Mouse (Mus musculus) MEL-GATA-1-ER (cell line): Measurements from ENCODE around the gene Cnbp.

Source experiments
- DNase-seq: peaks from one replicate; pipeline ENCODE4 v3.0.0-alpha.2; 2012; ENCODE audit warnings: low read depth; ENCODE audit errors: extremely low read depth

Gene Cnbp

GRCm38 (mm10) chr6:87850900-87851614 is at the start of gene Cnbp:
Gene Cnbp, minus strand, starts transcription at chr6:87851106.
- peak; percentile 83 for DNase-seq

GRCm38 (mm10) chr6:87898028-87898427 is 47.1 kb upstream of the Cnbp start:
- DNase-seq: no peak

GRCm38 (mm10) chr6:87893931-87894330 is 43.0 kb upstream of the Cnbp start:
- DNase-seq: no peak

- peak; percentile 93 for DNase-seq
Observed at GRCm38 (mm10) chr6:87887594-87888233, 36.8 kb upstream of the Cnbp start, which contains the start of gene Copg1. Gene Copg1, plus strand, starts transcription at chr6:87887814.

- DNase-seq: no peak
Observed at GRCm38 (mm10) chr6:87886721-87887120, 35.8 kb upstream of the Cnbp start.

GRCm38 (mm10) chr6:87882816-87883215 is 31.9 kb upstream of the Cnbp start:
- DNase-seq: no peak

- DNase-seq: no peak
Observed at GRCm38 (mm10) chr6:87882221-87882620, 31.3 kb upstream of the Cnbp start.

- DNase-seq: no peak
Observed at GRCm38 (mm10) chr6:87879628-87880027, 28.7 kb upstream of the Cnbp start.

- no peak for DNase-seq
Observed at GRCm38 (mm10) chr6:87879010-87879409, 28.1 kb upstream of the Cnbp start.

- no peak for DNase-seq
Observed at GRCm38 (mm10) chr6:87876068-87876643, 25.2 kb upstream of the Cnbp start.

- DNase-seq: no peak
Observed at GRCm38 (mm10) chr6:87875562-87875961, 24.7 kb upstream of the Cnbp start.

- DNase-seq: no peak
Observed at GRCm38 (mm10) chr6:87875083-87875482, 24.2 kb upstream of the Cnbp start.

- DNase-seq: no peak
Observed at GRCm38 (mm10) chr6:87873963-87874362, 23.1 kb upstream of the Cnbp start.

GRCm38 (mm10) chr6:87873104-87873503 is 22.2 kb upstream of the Cnbp start:
- no peak for DNase-seq

- no peak for DNase-seq
Observed at GRCm38 (mm10) chr6:87871240-87871639, 20.3 kb upstream of the Cnbp start.

- no peak for DNase-seq
Observed at GRCm38 (mm10) chr6:87870440-87870839, 19.5 kb upstream of the Cnbp start.

- no peak for DNase-seq
Observed at GRCm38 (mm10) chr6:87868871-87869506, 18.1 kb upstream of the Cnbp start.

GRCm38 (mm10) chr6:87867256-87867655 is 16.4 kb upstream of the Cnbp start:
- peak; percentile 59 for DNase-seq

- DNase-seq: no peak
Observed at GRCm38 (mm10) chr6:87866211-87866610, 15.3 kb upstream of the Cnbp start.

- DNase-seq: no peak
Observed at GRCm38 (mm10) chr6:87857071-87857470, 6.2 kb upstream of the Cnbp start.

- DNase-seq: no peak
Observed at GRCm38 (mm10) chr6:87853446-87853845, 2.5 kb upstream of the Cnbp start.

- no peak for DNase-seq
Observed at GRCm38 (mm10) chr6:87851871-87852270, 965 bp upstream of the Cnbp start.
